Mouse (Mus musculus): ENCODE data around the gene Cdan1.
A peak's percentile ranks its signal among the peaks of the same experiment; 100 is the strongest.

Cdan1 gene

DNA sequence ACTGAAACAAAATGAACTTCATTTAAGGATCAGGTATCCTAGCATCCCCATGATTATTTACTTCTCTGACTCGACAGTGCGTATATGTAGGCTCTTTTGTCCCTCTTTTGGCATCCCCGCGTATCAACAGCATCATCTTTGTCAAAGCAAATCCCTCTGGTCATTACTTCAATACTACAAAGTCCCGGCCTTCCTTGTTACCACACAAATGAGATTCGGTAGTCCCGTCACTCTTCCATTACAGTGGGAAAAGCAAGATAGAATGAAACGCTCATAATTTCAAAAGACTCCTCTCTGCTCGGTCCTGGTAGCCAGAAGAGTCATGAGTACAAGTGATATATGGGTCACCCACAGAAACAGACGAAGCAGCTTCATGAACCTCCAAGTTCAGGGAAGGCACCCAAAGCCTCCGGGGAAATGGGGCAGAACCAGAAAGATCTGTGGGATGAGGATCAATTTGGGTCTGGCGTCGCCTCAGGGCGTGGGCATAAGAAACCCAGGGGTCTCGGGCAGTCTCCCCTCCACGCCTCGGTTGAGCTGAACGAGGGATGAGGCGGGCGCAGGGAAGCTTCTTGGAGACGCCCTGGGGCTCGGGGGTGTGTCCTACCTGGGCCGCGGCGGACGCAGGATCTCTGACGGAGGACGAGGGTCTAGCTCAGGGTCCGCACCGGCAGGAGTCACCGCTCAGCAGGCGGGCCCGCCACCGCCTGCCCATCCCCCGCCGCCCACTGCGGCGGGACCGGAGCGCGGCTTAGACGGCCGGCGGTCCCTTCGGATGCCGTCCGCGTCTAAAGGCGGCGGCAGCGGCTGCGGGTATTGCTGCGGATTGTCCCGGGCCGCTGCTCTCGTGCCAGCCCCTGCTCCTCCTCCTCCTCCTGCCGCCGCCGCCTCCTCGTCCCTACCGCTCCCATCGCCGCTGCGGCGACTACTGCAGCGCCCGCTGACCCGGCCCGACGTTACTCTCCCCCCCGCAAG is at the start of gene Cdan1:
Gene Cdan1 (minus strand): TSS at position 680 of the 975 bp plus-strand sequence.
- no peak for DNase-seq (ENCODE audit: low spot score in 2 of 2)

DNA sequence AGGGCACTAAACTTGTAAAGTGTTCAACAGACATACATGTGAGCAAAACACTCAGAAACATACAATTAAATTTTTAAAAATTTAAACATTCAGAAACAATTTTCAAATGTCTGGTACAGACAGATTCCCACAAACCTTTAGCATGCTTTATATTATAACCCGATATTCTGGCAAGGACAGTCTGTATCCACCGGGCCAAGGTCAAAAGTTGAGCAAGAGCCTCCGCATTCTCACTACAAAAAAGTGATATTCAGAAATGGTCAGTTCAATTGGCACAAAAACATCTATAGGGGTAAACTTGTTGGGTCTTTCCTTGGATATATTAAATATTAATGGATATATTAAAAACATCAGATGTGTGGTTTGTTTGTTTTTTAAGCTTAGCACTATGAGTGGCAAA is 46.4 kb upstream of the Cdan1 start:
- DNase-seq (ENCODE audit: low spot score in 2 of 2) = no peak

DNA sequence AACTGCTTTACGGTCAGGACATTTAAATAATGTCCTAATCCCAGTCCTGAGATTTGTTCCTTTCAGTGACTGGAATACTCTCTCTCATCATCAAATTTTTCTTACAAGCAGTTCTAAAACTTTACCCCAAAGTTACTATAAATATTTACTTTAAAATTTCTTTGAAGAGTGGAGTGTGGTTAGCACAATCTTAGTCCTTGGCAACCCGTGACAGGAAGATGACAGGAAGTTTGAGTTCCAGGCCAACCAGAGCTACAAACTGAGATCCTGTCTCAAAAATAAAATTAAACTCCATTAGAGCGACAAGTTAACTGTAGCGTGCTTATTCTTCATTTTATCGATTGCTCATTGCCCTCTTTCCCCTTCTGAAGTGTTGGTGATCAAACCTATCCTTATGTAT is 37.7 kb upstream of the Cdan1 start:
- peak; percentile 11 to 30 for DNase-seq (ENCODE audit: low spot score in 2 of 2)

DNA sequence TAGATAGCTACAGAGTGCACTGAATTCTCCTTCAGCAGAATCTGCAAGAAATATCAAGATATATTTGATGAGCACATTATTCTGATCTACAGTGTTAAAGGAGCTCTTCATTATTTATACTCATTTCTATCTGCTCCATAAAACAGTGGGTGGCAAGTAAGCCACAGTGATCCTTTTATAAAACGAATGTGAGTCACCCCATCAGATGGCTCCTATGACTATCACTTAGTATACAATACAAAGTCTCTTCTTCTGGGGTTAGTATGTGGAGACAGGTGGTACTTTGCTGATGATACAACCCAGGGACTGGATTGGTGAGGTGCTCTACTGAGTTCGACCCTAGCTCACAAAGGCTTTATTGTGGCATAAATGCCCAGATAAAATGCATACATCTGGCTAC is 23.3 kb upstream of the Cdan1 start:
- DNase-seq (ENCODE audit: low spot score in 2 of 2) = no peak

DNA sequence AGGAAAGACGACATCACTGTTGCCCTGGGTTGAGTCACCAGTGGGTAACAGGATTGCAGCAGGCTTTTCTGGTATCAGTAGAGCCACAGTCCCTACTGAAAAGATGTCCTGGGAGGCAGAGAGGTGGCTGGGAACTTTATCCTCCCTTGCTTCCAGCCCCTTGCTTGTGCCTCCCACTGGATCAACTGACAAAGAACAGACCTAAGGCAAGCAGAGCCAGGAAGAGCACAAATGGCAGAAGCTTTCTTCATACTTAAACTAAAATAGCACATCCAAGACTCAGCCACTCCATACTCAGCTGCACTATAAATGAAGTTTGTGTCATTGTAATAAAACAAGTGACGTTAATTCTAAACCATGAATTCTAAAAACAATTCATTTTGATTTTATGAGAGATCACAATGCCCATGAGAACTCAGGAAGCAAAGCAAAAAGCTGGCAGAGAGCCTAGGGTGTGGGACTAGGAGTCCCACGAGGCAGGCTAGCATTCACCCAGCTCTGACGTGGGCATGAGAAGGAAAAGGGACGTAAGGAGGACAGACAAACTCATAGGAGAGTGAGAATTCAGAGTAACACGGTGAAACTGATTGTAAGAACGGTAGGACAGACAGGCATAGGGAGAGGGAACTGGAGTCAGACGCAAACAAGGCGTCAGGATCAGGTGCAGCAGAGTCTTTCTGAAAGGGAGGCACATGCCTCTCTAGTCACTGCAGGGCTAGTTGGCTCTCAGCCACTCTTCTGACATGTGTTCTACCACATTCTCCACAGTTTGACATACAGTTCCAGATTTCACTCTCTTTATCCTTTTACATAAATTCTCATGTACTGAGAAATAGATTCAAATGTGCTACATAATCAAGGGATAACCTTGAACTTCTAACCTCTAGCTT is 21.8 kb upstream of the Cdan1 start:
- no peak for DNase-seq (ENCODE audit: low spot score in 2 of 2)

DNA sequence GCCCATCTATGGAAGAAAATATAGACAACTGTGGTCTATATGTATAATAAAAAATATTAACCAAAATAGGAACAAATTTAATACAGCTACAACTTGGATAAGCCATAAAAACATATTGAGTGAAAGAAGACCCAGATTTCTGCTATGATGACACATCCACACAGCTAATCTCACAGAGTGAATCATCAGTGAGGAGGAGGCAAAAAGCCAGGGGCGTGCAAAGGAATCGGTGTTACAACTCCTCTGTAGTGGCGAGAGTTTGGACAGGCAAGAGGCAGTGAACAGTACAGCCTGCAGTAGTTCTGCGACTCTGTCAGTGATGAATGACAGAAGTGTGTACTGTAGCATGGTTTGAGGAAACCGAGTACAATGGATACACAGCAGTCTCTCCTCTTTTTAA is 17.4 kb upstream of the Cdan1 start:
- no peak for DNase-seq (ENCODE audit: low spot score in 2 of 2)

DNA sequence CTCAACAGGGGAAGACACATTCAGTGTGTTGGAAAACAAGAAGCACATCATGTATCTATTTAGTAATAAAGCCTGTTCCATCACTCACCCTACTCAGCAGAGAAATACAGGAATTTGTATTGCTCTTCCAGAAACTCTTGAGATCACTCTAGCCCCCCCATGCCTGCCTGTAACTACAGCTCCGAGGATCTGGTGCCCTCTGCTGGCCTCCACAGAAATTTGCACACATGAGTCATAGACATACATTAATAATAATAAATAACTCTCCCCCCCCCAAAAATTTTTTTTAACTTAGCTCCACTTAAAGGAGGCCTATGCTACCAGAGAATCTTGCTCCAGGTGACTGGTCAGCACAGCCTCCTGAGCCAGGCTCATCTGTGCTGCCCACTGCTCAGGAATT is 16.6 kb upstream of the Cdan1 start:
- DNase-seq (ENCODE audit: low spot score in 2 of 2) = peak in 1 of 2 experiments; percentile 28

DNA sequence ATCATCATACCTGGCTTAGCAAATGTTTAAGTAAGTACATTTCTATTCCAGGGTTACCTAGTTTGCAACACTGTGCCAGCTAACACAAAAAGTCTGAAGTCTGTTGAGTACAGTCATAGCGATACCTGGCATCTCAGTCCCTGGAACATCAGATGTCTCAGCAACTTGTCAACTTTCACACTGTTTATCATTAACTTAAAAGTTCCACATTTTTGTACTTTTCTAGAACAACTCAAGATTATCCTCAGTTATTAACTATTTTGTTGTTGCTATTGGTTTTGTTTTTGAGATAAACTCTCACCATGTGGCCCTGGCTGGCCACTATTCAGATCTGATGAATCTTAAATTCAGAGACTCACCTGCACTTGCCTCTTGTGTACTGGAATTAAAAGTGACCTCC is 13.5 kb upstream of the Cdan1 start:
- no peak for DNase-seq (ENCODE audit: low spot score in 2 of 2)

DNA sequence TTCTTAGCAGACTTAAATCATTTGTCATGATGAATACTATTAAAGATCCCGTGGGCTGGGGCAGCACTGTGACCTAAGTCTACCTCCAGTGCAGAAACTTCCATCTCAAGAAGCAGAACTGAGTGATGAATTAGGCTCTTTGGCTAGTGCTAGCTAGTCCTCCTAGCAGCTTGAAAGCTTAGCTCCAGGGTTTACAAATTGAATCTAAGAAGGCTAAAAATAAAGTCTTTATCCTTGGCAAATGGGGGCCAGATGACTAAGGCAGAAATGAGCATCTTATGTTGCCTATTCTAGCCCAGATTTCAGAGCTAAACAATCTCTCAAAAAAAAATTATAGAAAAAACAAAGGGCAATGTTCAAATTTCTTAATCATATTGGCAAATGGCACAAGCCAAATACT is 10.8 kb upstream of the Cdan1 start:
- DNase-seq (ENCODE audit: low spot score in 2 of 2) = no peak

DNA sequence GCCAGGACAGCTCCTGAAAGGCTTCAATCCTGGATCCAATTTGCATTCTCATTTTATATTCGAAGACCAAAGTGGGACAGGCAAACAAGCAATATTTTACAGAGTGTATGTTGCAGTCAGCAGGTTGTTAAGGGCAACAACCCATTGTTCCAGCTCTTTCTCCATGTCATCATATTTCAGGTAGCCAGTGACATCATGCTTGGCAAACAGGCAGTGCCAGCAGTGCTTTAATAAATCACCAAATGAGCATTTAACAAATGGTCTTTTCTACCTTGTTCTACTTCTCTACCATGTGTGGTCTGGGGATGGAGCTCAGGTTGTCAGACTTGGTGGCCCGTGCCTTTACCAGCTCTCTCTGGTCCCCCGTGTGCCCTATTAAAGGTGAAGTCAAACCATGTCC is 8.2 kb upstream of the Cdan1 start:
- no peak for DNase-seq (ENCODE audit: low spot score in 2 of 2)

DNA sequence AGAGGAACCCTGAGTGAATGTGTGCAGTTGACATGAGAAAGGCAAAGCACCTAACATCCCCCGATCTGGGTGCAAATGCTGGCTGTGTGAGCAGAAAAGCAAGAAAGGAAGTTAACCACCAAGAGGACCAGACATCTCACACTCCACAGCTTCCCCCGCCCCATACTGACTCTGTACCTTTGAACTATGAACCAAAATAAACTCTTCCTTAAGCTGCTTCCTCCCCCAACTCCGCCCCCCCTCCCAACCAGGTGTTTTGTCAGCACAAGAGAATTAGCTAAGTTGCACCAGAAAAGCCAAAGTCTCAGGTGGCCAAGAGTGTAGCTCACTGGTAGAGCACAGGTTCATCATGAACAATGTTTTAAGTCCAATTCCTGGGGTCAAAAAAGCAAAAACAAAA is 3.2 kb upstream of the Cdan1 start:
- no peak for DNase-seq (ENCODE audit: low spot score in 2 of 2)

DNA sequence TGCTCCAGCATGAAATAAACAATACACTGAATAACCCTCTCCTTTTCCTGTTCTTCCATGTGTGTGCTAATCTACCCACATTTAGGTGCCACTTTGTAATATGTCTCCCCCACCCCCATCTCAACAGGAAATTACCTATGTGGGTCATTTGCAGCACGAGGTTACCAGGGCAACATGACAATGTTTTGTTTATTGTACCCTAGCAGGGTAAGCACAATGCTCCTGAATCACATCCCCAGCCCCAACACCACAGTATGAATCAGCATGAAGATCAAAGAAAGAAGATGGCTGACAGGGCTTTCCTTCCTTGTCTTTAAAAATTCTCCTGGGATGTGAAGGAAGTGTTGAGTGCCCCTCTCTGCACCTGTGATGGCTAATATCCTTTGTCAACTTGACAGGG is 2.7 kb upstream of the Cdan1 start:
- DNase-seq (ENCODE audit: low spot score in 2 of 2) = peak; percentile 13 to 38

DNA sequence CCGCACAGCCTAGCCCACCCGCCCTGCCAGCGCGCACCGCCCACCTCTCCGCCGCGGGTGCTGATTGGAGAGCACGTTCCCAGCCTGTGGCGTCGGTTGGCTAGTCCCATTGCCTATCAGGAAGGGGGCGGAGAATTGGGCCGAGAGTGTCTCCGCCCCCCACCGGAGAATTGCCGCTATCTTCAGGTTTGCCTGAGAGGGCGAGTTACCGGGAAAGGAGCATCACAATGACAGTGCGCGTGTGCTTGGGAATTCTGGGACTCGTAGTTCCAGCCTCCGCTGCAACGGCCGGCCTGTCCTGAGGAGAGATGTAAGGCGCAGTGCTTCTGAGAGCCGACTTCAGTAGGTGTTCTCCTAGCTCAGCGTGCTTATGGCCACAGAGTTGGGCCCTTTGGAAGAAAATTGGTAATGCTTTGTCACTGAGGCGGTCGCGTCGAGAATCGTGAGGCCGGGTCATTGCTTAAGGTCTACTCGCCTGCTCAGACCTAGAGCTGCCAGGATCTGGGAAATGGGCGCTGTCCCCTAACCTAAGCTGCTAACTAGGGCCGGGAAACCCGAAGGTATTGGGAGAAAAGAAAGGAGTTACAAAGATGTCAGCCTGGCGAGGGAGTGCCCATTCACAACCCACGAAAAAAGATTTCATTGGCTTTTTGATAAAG is 625 bp upstream of the Cdan1 start, which contains the start of gene Ttbk2:
Gene Ttbk2 (minus strand): TSS at position 181 of the 659 bp plus-strand sequence.
- peak; percentile 91 to 93 for DNase-seq (ENCODE audit: low spot score in 2 of 2)

DNA sequence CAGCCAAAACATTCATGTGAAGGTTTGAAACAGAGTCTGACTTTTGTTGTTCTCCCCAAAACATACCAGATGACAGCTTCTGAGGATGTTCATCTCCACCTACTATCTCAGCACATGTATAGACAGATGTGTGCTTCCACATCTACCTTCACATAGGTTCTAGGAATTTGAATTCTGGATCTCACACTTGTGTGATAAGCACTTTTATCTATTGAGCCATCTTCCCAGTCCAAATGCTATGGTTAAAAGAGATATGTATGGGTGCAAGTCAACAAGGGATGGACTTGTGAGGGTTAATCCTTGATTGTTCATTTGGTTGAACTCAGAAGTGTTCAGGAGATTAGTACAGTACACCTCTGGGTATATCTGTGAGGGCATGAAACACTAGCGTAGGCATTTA is 4.6 kb downstream of the Cdan1 start:
- DNase-seq (ENCODE audit: low spot score in 2 of 2) = no peak

DNA sequence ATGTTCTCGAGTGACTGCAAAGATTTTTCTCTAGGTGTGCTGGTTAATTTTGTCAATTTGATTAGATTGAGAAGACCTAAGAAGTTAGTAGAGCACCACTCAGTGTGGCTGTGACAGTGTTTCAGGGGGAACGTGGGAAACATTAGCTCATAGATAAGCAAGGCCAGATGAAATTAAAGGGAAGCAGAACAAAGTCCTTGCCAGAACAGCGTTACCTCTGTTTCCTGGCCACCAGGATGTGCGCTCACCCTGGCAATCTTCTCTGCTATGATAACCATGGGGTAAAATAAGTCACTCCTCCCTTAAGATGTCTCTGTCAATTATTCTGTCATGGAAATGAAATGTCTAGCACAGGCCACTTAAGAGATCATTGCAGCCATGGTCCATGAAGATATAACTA is 5.9 kb downstream of the Cdan1 start:
- no peak for DNase-seq (ENCODE audit: low spot score in 2 of 2)

DNA sequence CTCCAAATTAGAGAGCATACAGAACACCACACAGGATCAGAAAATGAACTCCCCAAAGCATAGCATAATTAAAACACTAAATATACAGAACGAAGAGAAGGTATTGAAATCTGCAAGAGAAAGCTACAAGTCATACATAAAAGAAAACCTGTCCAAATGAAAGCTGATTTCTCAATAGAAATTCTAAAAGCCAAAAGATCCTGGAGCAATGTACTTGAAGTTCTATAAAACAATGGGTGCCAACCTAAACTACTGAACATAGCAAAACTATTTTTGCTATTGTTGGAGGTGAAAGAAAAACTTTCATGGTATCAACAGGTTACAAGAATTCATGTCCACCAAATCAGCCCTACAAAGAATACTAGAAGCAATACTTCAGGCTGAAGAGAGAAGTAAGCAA is 8.7 kb downstream of the Cdan1 start:
- DNase-seq (ENCODE audit: low spot score in 2 of 2) = no peak

DNA sequence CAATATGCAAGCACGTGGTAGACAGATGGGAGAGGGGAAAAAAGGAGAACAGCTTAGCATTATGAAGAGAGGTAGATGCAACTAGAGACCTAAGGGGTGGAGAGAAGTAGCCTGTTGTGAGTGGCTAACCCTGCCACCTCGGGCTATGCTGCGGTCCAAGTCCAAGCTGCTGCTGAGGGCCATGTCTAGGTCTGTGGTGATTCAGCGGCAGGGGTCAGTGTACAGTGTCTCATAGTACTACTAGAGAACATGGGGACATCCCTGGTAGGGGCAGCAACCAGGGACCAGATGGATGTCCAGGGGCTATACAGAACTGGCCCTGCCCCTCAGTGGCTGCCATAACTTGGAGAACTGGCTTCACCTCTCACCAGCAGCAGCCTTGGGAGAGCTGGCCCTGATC is 14.8 kb downstream of the Cdan1 start:
- DNase-seq (ENCODE audit: low spot score in 2 of 2) = no peak

DNA sequence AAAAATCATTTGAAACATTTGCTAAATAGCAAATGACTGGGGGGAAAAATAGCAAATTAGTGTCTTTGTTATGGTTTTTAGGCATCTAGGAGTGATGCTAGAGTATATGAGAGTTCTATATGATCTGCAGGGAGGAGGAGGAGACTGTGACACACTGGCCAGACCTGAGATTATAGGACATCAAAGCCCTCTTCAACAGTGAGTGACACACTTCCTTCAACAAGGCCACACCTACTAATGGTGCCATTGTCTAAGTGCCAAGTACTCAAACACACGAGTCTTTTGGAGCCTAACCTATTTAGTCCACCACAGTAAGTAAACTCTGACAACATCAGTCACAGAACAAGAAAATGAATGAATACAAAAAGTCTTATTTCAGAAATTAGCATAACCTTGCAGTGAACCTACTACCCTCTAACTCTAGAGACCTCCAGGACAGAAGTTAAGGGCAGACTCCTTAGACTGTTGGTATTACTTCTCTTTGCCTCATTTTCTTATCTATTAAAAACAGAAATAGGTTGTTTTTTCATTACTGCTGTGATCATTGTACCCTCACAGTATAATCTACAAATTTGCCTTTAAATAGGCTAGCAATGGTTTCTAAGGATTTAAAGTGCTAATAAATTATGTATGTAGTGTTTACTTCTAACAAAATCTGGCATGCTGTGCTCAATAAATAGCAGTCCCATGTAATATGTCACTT is 22.8 kb downstream of the Cdan1 start:
- DNase-seq (ENCODE audit: low spot score in 2 of 2) = no peak

DNA sequence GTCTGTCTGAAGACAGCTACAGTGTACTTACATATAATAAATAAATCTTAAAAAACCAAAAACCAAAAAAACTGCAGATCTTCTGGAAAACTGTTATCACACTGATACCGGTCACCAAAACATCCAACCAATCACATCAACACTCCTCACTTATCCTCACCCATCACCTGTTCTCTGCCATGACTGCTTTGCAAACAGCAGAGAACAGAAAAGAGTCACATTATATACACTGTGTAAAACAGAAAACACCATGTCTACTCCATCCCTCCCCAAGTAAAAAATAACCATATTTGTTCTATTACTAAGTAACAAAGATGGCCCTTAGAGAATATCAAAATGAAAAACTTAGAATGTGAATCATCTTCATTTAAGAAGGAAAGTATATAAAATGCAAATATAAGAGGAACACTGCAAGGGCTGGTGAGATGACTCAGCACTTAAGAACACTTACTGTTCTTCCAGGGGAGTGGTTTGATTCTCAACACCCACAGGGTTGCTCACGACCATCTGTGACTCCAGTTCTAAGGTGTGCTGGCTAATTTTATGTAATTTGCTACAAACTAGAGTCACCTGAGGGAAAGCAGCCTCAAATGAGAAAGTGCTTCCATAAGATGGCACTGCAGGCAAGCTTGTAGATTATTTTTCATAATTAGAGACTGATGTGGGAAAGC is 79.5 kb downstream of the Cdan1 start:
- DNase-seq (ENCODE audit: low spot score in 2 of 2) = no peak

DNA sequence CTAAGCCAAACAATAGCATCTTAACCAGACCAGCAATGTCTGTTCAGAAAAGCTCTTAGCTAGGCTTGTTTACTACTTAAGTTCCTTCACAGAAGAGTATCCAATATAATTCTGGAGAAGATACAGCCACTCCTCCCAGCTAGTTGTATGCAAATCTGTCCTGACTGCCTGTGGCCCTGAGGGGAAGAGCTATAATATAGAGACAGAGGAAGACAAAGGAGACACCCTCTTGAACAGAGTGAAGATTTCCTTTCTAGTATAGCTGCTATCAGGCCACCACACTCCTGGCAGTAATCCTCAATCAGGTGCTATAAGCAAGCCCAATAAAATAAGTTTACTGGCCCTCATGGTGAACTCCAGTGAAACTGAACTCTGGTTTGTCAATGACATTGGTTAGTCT is 88.0 kb downstream of the Cdan1 start:
- DNase-seq (ENCODE audit: low spot score in 2 of 2) = no peak

DNA sequence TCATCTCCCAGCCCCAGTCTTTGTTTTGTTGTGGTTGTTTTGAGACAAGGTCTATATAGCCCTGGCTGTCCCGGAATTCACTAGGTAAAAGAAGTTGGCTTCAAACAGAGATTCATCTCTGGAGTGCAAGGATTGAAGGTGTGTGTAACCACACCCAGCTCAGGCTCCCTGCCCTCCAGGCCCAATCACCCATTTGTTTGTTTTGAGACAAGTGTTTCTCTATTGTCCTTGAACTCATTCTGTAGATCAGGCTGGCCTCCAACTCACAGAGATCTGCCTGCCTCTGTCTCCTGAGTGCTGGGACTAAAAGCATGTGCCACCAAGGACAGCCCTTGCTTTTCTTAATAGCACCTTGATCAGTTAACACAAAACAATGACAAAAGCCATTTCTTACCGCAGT is 101.9 kb downstream of the Cdan1 start:
- no peak for DNase-seq (ENCODE audit: low spot score in 2 of 2)

Measured in natural killer cell, adult 2 months (primary cell).